Mouse (Mus musculus) T-helper 1 cell (primary cell): ENCODE measurements at regions not wholly inside any gene's neighbourhood (a gene's known extent, or its start where the extent isn't known, plus 50 kb on each side); places are given as distances from the start of the nearest gene placed in this dataset.

Experiments
- in situ Hi-C: fragments of 300-600 bp; cut with MboI, MseI; formaldehyde crosslinking; loops from one replicate; pipeline ENCODE4 v1.15.1; 2025; ENCODE audit warnings: high pct_unique_total_duplicates

GRCm38 (mm10) chr6:27211953-27212352, 923.0 kb downstream of the Grm8 start:
- in situ Hi-C loops: no loop called here

GRCm38 (mm10) chr6:27161643-27162042, 973.3 kb downstream of the Grm8 start:
- in situ Hi-C loops: loop anchor here (10.0 kb wide), 1 partner anchor 477 kb away; no protein-coding TSS in a partner anchor
